Comparison of ENCODE assay signal across 15 mouse cellular contexts in the genomic region with DNA sequence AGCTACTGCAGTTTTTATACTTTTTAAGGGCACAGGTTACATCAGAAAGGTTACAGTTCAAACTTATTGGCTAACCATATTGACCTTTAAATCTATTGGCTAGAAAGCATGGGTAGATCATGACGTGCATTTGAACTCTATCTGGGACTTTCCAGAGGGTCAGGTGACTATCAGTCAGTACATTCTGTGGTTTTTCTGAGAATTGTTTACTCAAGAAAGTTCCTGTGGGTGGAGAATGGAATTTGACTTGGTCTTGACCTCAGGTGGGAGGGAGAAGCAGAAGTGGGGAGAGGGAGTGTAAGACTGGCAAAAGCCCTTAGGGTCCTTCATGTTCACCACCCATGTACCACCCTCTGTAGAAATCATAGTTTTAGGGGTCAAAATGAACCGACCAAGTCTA. TPM values are rescaled to one million over a fixed set of nuclear protein-coding genes. Genes with fewer than 3 reads are reported as not detected.
DNase-seq lines count a peak whose midpoint lies in the region; TF ChIP-seq lines count a peak whose summit lies in the region.
"Had no signal": no experiment of that assay in that cellular context is flagged by ENCODE, and none has a peak within 500 bp of the region (broad histone marks: within the 10 kb centered on the region; RNA-seq: fewer than 3 reads in every experiment).

No protein-coding gene starts in this region.

- no peak overlapping the region for H3K4me3 ChIP-seq in left cerebral cortex, adult 2 months
- H3K4me3 ChIP-seq: heart, embryonic 15.5 days; hindbrain, embryonic 12.5 days; stomach, embryonic 15.5 days had no signal

- intact Hi-C loops in left cerebral cortex, adult 2 months (cut with DNase I), result no loop called here

- no peak for TF ChIP-seq CTCF in left cerebral cortex, adult 2 months (IDR thresholded peaks at IDR 0.05)

- H3K27me3 ChIP-seq in splenic B cell, adult 2 months (ENCODE audit: control insufficient read depth, insufficient read depth, low read length, poor library complexity, severe bottlenecking), result no peaks in the 10 kb centered on the region
- H3K27me3 ChIP-seq: heart, embryonic 15.5 days; hindbrain, embryonic 12.5 days; stomach, embryonic 15.5 days had no signal

- DNase-seq in lung, postnatal 25 days (ENCODE audit: low spot score), result peak; percentile 21
- DNase-seq in lung, postnatal 4 days, result no peak
- peak; percentile 35 to 42 for DNase-seq in CD8-positive naive resting alpha-beta T cell, adult 2 months (ENCODE audit: low read depth in 2 of 2, low spot score in 2 of 2)
- peak; percentile 58 for DNase-seq in ZHBTc4 (ENCODE audit: low read depth, low spot score)
- peak; percentile 51 for DNase-seq in splenic B cell, adult 2 months (ENCODE audit: low read depth, low spot score)
- DNase-seq in left cerebral cortex, adult 2 months (ENCODE audit: extremely low spot score in 1 of 2, low spot score in 2 of 2), result no peak
- no peak for DNase-seq in left cerebral cortex, adult 18-20 months (ENCODE audit: low spot score in 2 of 2)
- DNase-seq: adrenal gland, postnatal 10 days; cerebellum, postnatal 25 days; kidney, postnatal 25 days; lung, postnatal 36 days; right cerebral cortex, postnatal 4 days had no signal

- peaks cover 14% of the 10 kb centered on the region; the same call in 1 of the 2 replicates for H3K36me3 ChIP-seq in splenic B cell, adult 2 months (ENCODE audit: control insufficient read depth, insufficient read depth, low read length, poor library complexity, severe bottlenecking)
- H3K36me3 ChIP-seq: stomach, embryonic 15.5 days had no signal

- no peak overlapping the region for H3K27ac ChIP-seq in left cerebral cortex, adult 2 months
- H3K27ac ChIP-seq: heart, embryonic 15.5 days; hindbrain, embryonic 12.5 days; stomach, embryonic 15.5 days had no signal

RNA-seq across cellular contexts. Expression of a gene that starts 1.4 kb away (rescaled TPM):
- 10 to 100 TPM; 16.3 to 18.2 TPM for total RNA-seq in left cerebral cortex, adult 2 months (2021)
- total RNA-seq in left cerebral cortex, adult 18-20 months (2021), result 10 to 100 TPM; 14.2 to 16.9 TPM

Comparison
In these comparisons a context has a peak if more than half of its experiments do, and no peak if none do; other contexts are left out.
1. DNase-seq: peak in lung, postnatal 25 days (single experiment), CD8-positive naive resting alpha-beta T cell, adult 2 months (2 of 2), ZHBTc4 (single experiment) and splenic B cell, adult 2 months (single experiment); none in lung, postnatal 4 days (0 of 2), left cerebral cortex, adult 2 months (0 of 2) and left cerebral cortex, adult 18-20 months (0 of 2).